Mouse (Mus musculus) forebrain, postnatal 0 days (tissue): Measurements from ENCODE around the gene Mthfd2. TPM values are rescaled to one million over a fixed set of nuclear protein-coding genes. Genes with fewer than 3 reads are reported as not detected.

Experiments used
- ATAC-seq: fragments of 200-750 bp; cut with Nextera tagmentation; 2 replicates; pipeline ENCODE4 v1.8.0; 2017; ENCODE audit warnings: mild to moderate bottlenecking, moderate library complexity
- DNase-seq: peaks from one replicate; pipeline ENCODE4 v3.0.0-alpha.2; 2015
- H3K27ac ChIP-seq: fragments of 300-500 bp; sonication (generic); 2 replicates; pipeline ENCODE4 v1.5.1; 2014; ENCODE audit warnings: low read depth, mild to moderate bottlenecking, antibody characterized with exemption, low read length, moderate library complexity, mixed read lengths
- H3K27me3 ChIP-seq: fragments of 300-500 bp; sonication (generic); 2 replicates; pipeline ENCODE4 v1.6.1; 2014; ENCODE audit warnings: mild to moderate bottlenecking, low read length, mixed read lengths; ENCODE audit not compliant: insufficient read depth
- H3K36me3 ChIP-seq: fragments of 300-500 bp; sonication (generic); 2 replicates; pipeline ENCODE4 v1.6.1; 2014; ENCODE audit warnings: mild to moderate bottlenecking, moderate library complexity; ENCODE audit not compliant: insufficient read depth
- H3K4me1 ChIP-seq: fragments of 300-500 bp; sonication (generic); 2 replicates; pipeline ENCODE4 v1.6.1; 2014; ENCODE audit warnings: antibody characterized with exemption; ENCODE audit not compliant: insufficient read depth
- H3K4me2 ChIP-seq: fragments of 300-500 bp; sonication (generic); 2 replicates; pipeline ENCODE4 v1.6.1; 2014; ENCODE audit warnings: low read depth, mild to moderate bottlenecking, moderate library complexity
- H3K4me3 ChIP-seq: fragments of 300-500 bp; sonication (generic); 2 replicates; pipeline ENCODE4 v1.5.1; 2014; ENCODE audit warnings: low read depth, low read length, mixed read lengths
- H3K9ac ChIP-seq: fragments of 300-500 bp; sonication (generic); 2 replicates; pipeline ENCODE4 v1.6.1; 2014; ENCODE audit warnings: mild to moderate bottlenecking
- H3K9me3 ChIP-seq: fragments of 300-500 bp; sonication (generic); 2 replicates; pipeline ENCODE4 v1.6.1; 2016; ENCODE audit warnings: low read length
- CTCF ChIP-seq: sonication (generic); IDR thresholded peaks from 2 replicates; pipeline ENCODE4 v1.5.1; 2016; ENCODE audit warnings: antibody characterized with exemption, control low read depth, low read depth
- WGBS: fragments of 180-500 bp; shearing (Covaris S2); extraction: QIAGEN DNeasy Blood & Tissue Kit; methylation state at CpG from one replicate; pipeline ENCODE4 v1.1.7; 2014; 5-methylcytosine and 5-hydroxymethylcytosine counted together
- polyA plus RNA-seq: library from polyadenylated mRNA; unstranded; fragments of >200 nt; fragmentation: Nextera tagmentation; extraction: Ambion mirVana; gene quantifications from 2 replicates; pipeline ENCODE4 v1.2.1, GENCODE M21; 2015
- total RNA-seq: library from RNA; depleted of rRNA; stranded (reverse); fragments of >200 nt; gene quantifications from 2 replicates; pipeline ENCODE4 v1.2.3, GENCODE M21; 2014; rRNA removed

Gene Mthfd2
- total and polyA plus RNA-seq, 2 experiments from 2014 or later, result 21.5 to 31.9 TPM

- Histone ChIP-seq H3K9ac (peak overlapping the region; percentile 22; the same call in 1 of the 2 replicates), H3K4me2 (peak overlapping the region; percentile 60), H3K27me3 (no peaks in the 10 kb centered on the region), H3K36me3 (no peaks in the 10 kb centered on the region), H3K4me1 (no peaks in the 10 kb centered on the region), H3K9me3 (no peaks in the 10 kb centered on the region), H3K4me3 (peak overlapping the region; percentile 47), H3K27ac (peak overlapping the region; percentile 92)
- ATAC-seq (peak; percentile 12; the same call in 1 of the 2 replicates), DNase-seq (peak; percentile 54)
- WGBS, result 39% methylated on average over 4 of the region's 4 CpGs
- TF ChIP-seq CTCF, result no peak
Measured at GRCm38 (mm10) chr6:83267616-83268015, 58.1 kb downstream of the Mthfd2 start.

- no peak for TF ChIP-seq CTCF
- Histone ChIP-seq H3K36me3 (no peaks in the 10 kb centered on the region), H3K4me3 (no peak overlapping the region), H3K9me3 (no peaks in the 10 kb centered on the region), H3K9ac (no peak overlapping the region), H3K4me2 (no peak overlapping the region), H3K27me3 (no peaks in the 10 kb centered on the region), H3K4me1 (no peaks in the 10 kb centered on the region), H3K27ac (no peak overlapping the region)
- WGBS, result 69% methylated on average over 4 of the region's 4 CpGs
- ATAC-seq (no peak), DNase-seq (no peak)
Measured at GRCm38 (mm10) chr6:83265653-83266052, 60.1 kb downstream of the Mthfd2 start.

DNA sequence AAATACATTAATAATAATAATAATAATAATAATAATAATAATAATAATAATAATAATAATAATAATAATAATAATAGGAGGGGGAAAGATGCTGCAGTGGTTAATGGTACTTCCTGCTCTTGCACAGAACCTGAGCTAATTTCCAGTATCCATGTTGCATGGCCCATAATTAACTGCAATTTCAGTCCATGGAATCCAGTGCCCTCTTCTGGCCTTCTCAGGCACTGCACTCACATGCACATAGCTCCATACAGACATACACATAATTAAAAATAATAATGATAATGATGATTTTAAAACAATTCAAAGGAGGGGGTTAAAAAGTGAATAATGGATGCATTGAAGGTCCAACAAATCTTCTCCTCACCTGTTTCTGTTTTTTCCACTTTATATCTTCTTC is 60.5 kb downstream of the Mthfd2 start:
- Histone ChIP-seq H3K27me3 (no peaks in the 10 kb centered on the region), H3K9me3 (no peaks in the 10 kb centered on the region), H3K27ac (no peak overlapping the region), H3K4me2 (no peak overlapping the region), H3K36me3 (no peaks in the 10 kb centered on the region), H3K4me1 (no peaks in the 10 kb centered on the region), H3K4me3 (no peak overlapping the region), H3K9ac (no peak overlapping the region)
- no peak for ATAC-seq
- TF ChIP-seq CTCF, result peak; percentile 64
- peak; percentile 21 for DNase-seq

DNA sequence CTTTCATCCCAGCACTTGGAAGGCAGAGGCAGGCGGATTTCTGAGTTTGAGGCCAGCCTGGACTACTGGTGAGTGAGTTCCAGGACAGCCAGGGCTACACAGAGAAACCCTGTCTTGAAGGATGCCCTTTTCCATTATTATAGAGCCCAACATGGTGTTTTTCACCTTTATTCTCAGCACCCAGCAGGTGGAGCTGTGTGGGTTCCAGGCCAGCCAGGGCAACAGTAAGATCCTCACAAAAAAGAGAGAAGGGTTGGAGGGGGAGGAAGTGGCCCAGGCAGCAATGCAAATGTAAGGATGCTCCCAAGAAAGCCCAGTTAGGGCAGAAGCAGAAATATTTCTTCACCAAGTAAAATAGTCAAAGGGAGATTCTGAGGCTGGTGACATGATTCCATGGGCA is 61.2 kb downstream of the Mthfd2 start:
- Histone ChIP-seq H3K4me2 (no peak overlapping the region), H3K36me3 (no peaks in the 10 kb centered on the region), H3K9ac (no peak overlapping the region), H3K9me3 (no peaks in the 10 kb centered on the region), H3K27ac (no peak overlapping the region), H3K27me3 (no peaks in the 10 kb centered on the region), H3K4me1 (no peaks in the 10 kb centered on the region), H3K4me3 (no peak overlapping the region)
- no peak for TF ChIP-seq CTCF
- WGBS, result 82% methylated on average over 1 of the region's 1 CpGs
- ATAC-seq, result no peak
- no peak for DNase-seq

Other genes with a start within 250 kb of the Mthfd2 start
- gene Pcgf1, start 248.0 kb downstream of the Mthfd2 start, total RNA-seq, result 16.1 and 18.8 TPM in 2 replicates
- gene Pcgf1, start 248.0 kb downstream of the Mthfd2 start, polyA plus RNA-seq, result 30.7 and 30.8 TPM in 2 replicates
- 0.46 TPM in 1 of 2 replicates, not detected in the other for gene Lbx2, start 239.5 kb downstream of the Mthfd2 start, total RNA-seq
- gene Lbx2, start 239.5 kb downstream of the Mthfd2 start, polyA plus RNA-seq, result 0.33 TPM in 1 of 2 replicates, not detected in the other
- gene Ccdc142, start 224.3 kb downstream of the Mthfd2 start, total RNA-seq, result 15.3 and 16.6 TPM in 2 replicates
- 2.1 and 5.6 TPM in 2 replicates for gene Ccdc142, start 224.3 kb downstream of the Mthfd2 start, polyA plus RNA-seq
- gene Gm42688, start 224.3 kb downstream of the Mthfd2 start, total RNA-seq, result 7.0 and 9.5 TPM in 2 replicates
- 2.4 and 2.9 TPM in 2 replicates for gene Gm42688, start 224.3 kb downstream of the Mthfd2 start, polyA plus RNA-seq
- gene Mrpl53, start 216.9 kb downstream of the Mthfd2 start, total RNA-seq, result 64.6 and 102 TPM in 2 replicates
- gene Mrpl53, start 216.9 kb downstream of the Mthfd2 start, polyA plus RNA-seq, result 126 and 141 TPM in 2 replicates
- 39.7 and 43.5 TPM in 2 replicates for gene Mogs, start 210.4 kb downstream of the Mthfd2 start, total RNA-seq
- gene Mogs, start 210.4 kb downstream of the Mthfd2 start, polyA plus RNA-seq, result 15.7 and 17.4 TPM in 2 replicates
- 129 and 151 TPM in 2 replicates for gene Wbp1, start 204.3 kb downstream of the Mthfd2 start, total RNA-seq
- gene Wbp1, start 204.3 kb downstream of the Mthfd2 start, polyA plus RNA-seq, result 104 and 109 TPM in 2 replicates
- gene Ino80b, start 200.5 kb downstream of the Mthfd2 start, total RNA-seq, result 40.1 and 44.5 TPM in 2 replicates
- gene Ino80b, start 200.5 kb downstream of the Mthfd2 start, polyA plus RNA-seq, result 14.9 and 15.3 TPM in 2 replicates
- 17.1 and 19.4 TPM in 2 replicates for gene Rtkn, start 190.4 kb downstream of the Mthfd2 start, total RNA-seq
- gene Rtkn, start 190.4 kb downstream of the Mthfd2 start, polyA plus RNA-seq, result 7.9 and 8.1 TPM in 2 replicates
- 11.1 and 13.4 TPM in 2 replicates for gene Wdr54, start 169.5 kb downstream of the Mthfd2 start, total RNA-seq
- 19.7 and 24.1 TPM in 2 replicates for gene Wdr54, start 169.5 kb downstream of the Mthfd2 start, polyA plus RNA-seq
- gene 1700003E16Rik, start 169.5 kb downstream of the Mthfd2 start, total RNA-seq, result 17.0 and 17.5 TPM in 2 replicates
- 13.9 and 18.3 TPM in 2 replicates for gene 1700003E16Rik, start 169.5 kb downstream of the Mthfd2 start, polyA plus RNA-seq
- 97.3 and 126 TPM in 2 replicates for gene Dctn1, start 160.0 kb downstream of the Mthfd2 start, total RNA-seq
- 132 and 152 TPM in 2 replicates for gene Dctn1, start 160.0 kb downstream of the Mthfd2 start, polyA plus RNA-seq
- gene Slc4a5, start 106.1 kb downstream of the Mthfd2 start, total RNA-seq, result 1.3 and 1.7 TPM in 2 replicates
- gene Slc4a5, start 106.1 kb downstream of the Mthfd2 start, polyA plus RNA-seq, result 0.45 and 1.3 TPM in 2 replicates
- gene Mob1a, start 108 bp upstream of the Mthfd2 start, total RNA-seq, result 31.0 and 32.4 TPM in 2 replicates
- gene Mob1a, start 108 bp upstream of the Mthfd2 start, polyA plus RNA-seq, result 9.3 and 9.5 TPM in 2 replicates
- gene Bola3, start 23.2 kb upstream of the Mthfd2 start, total RNA-seq, result 6.6 and 7.7 TPM in 2 replicates
- gene Bola3, start 23.2 kb upstream of the Mthfd2 start, polyA plus RNA-seq, result 50.2 and 55.7 TPM in 2 replicates
- gene Tet3, start 133.2 kb upstream of the Mthfd2 start, total RNA-seq, result 23.2 and 27.7 TPM in 2 replicates
- gene Tet3, start 133.2 kb upstream of the Mthfd2 start, polyA plus RNA-seq, result 38.0 and 49.4 TPM in 2 replicates
- gene Dguok, start 181.1 kb upstream of the Mthfd2 start, total RNA-seq, result 35.3 and 44.5 TPM in 2 replicates
- 47.8 and 52.1 TPM in 2 replicates for gene Dguok, start 181.1 kb upstream of the Mthfd2 start, polyA plus RNA-seq
- 0.38 and 2.2 TPM in 2 replicates for gene Actg2, start 210.4 kb upstream of the Mthfd2 start, total RNA-seq
- gene Actg2, start 210.4 kb upstream of the Mthfd2 start, polyA plus RNA-seq, result 1.0 and 1.6 TPM in 2 replicates
- gene Stambp, start 246.8 kb upstream of the Mthfd2 start, total RNA-seq, result 11.2 and 13.9 TPM in 2 replicates
- 64.7 and 72.3 TPM in 2 replicates for gene Stambp, start 246.8 kb upstream of the Mthfd2 start, polyA plus RNA-seq